Mouse (Mus musculus): ENCODE results near the gene Flii. TPM values are rescaled to one million over a fixed set of nuclear protein-coding genes. Genes with fewer than 3 reads are reported as not detected.
A peak's percentile ranks its signal among the peaks of the same experiment; 100 is the strongest.

Flii gene
- total and polyA plus RNA-seq, 3 experiments: 71.8 to 111 TPM; not detected in 1

GRCm38 (mm10) chr11:60766969-60767368 lies 39.9 kb upstream of the Flii start:
- Histone ChIP-seq H3K27ac (ENCODE audit: control insufficient read depth, low read depth, low read length) (no peak overlapping the region), H3K79me2 (ENCODE audit: control insufficient read depth, insufficient read depth, low read length, poor library complexity) (peaks cover 15% of the 10 kb centered on the region), H3K9ac (ENCODE audit: control insufficient read depth, low read depth, low read length, poor library complexity, severe bottlenecking) (no peak overlapping the region), H3K27me3 (ENCODE audit: control insufficient read depth in 1 of 2, insufficient read depth in 2 of 2, low read length in 2 of 2) (no peaks in the 10 kb centered on the region), H3K4me1 (ENCODE audit: control insufficient read depth in 1 of 2, insufficient read depth in 2 of 2, low read length in 2 of 2) (0 out of 4 replicates have a peak, but pooled peaks cover 0 to 2% of the 10 kb centered on the region in 2 experiments), H3K9me3 (replicated peaks; ENCODE audit: insufficient read depth, low read length) (no peaks in the 10 kb centered on the region), H3K4me3 (ENCODE audit: control insufficient read depth in 1 of 2, insufficient read depth in 1 of 2, low read depth in 2 of 2, low read length in 2 of 2) (no peak overlapping the region), H3K36me3 (ENCODE audit: control insufficient read depth in 1 of 2, insufficient read depth in 2 of 2, low read length in 2 of 2) (peaks cover 0 to 3% of the 10 kb centered on the region in 2 experiments; a peak in 2 of 4 replicates)
- peak; percentile 52 for DNase-seq (ENCODE audit: low read depth, low spot score)
- peak; percentile 26; the same call in 1 of the 2 replicates for TF ChIP-seq TAL1 (IDR thresholded peaks at IDR 0.05; ENCODE audit: low read length)
- TF ChIP-seq TCF12 (IDR thresholded peaks at IDR 0.05; ENCODE audit: low read depth, low read length): peak; percentile 6; the same call in 1 of the 2 replicates
- TF ChIP-seq EP300 (IDR thresholded peaks at IDR 0.05; ENCODE audit: low read depth in 1 of 2, low read length in 2 of 2): peak in 1 of 2 experiments; percentile 8; a peak in 1 of 4 replicates
- peak in 2 of 3 experiments; percentile 14 to 16; a peak in 1 of 6 replicates for TF ChIP-seq CTCF (IDR thresholded peaks at IDR 0.05 in 2 of 3, conservative IDR thresholded peaks at IDR 0.05 in 1 of 3; ENCODE audit: control insufficient read depth in 1 of 3, insufficient read depth in 1 of 3, low read depth in 2 of 3, low read length in 3 of 3, poor library complexity in 1 of 3, severe bottlenecking in 1 of 3)
- TF ChIP-seq RCOR1 (IDR thresholded peaks at IDR 0.05; ENCODE audit: low read depth, low read length): peak; percentile 76; the same call in 1 of the 2 replicates
- TF ChIP-seq E2F4 (IDR thresholded peaks at IDR 0.05; ENCODE audit: borderline replicate concordance, low read depth, low read length): no peak
- no peak for TF ChIP-seq CHD1 (IDR thresholded peaks at IDR 0.05; ENCODE audit: low read depth, low read length)
- 0 out of 2 replicates have a peak, but pooled peaks have one; percentile 44 for TF ChIP-seq GATA1 (IDR thresholded peaks at IDR 0.05; ENCODE audit: low read depth, low read length)

- Histone ChIP-seq H3K79me2 (ENCODE audit: control insufficient read depth, insufficient read depth, low read length, poor library complexity) (peaks cover 2% of the 10 kb centered on the region; the same call in 1 of the 2 replicates), H3K4me3 (ENCODE audit: control insufficient read depth in 1 of 2, insufficient read depth in 1 of 2, low read depth in 2 of 2, low read length in 2 of 2) (no peak overlapping the region), H3K9me3 (replicated peaks; ENCODE audit: insufficient read depth, low read length) (no peaks in the 10 kb centered on the region), H3K27me3 (ENCODE audit: control insufficient read depth in 1 of 2, insufficient read depth in 2 of 2, low read length in 2 of 2) (no peaks in the 10 kb centered on the region), H3K9ac (ENCODE audit: control insufficient read depth, low read depth, low read length, poor library complexity, severe bottlenecking) (no peak overlapping the region), H3K27ac (ENCODE audit: control insufficient read depth, low read depth, low read length) (no peak overlapping the region), H3K36me3 (ENCODE audit: control insufficient read depth in 1 of 2, insufficient read depth in 2 of 2, low read length in 2 of 2) (peaks cover 0 to 17% of the 10 kb centered on the region in 2 experiments; a peak in 2 of 4 replicates), H3K4me1 (ENCODE audit: control insufficient read depth in 1 of 2, insufficient read depth in 2 of 2, low read length in 2 of 2) (no peaks in the 10 kb centered on the region)
- DNase-seq (ENCODE audit: low read depth, low spot score): no peak
- no peak for TF ChIP-seq BHLHE40 (IDR thresholded peaks at IDR 0.05; ENCODE audit: borderline replicate concordance, low read depth, low read length)
- no peak for TF ChIP-seq ZMIZ1 (IDR thresholded peaks at IDR 0.05; ENCODE audit: low read depth, low read length)
These were observed 34.6 kb upstream of the Flii start for GRCm38 (mm10) chr11:60761681-60762080.

GRCm38 (mm10) chr11:60755570-60755969 lies 28.5 kb upstream of the Flii start:
- TF ChIP-seq UBTF (IDR thresholded peaks at IDR 0.05; ENCODE audit: borderline replicate concordance, insufficient read depth, low read depth, low read length) (no peak), MAFK (IDR thresholded peaks at IDR 0.05; ENCODE audit: borderline replicate concordance, low read depth, low read length) (no peak), MYB (IDR thresholded peaks at IDR 0.05; ENCODE audit: low read depth, low read length) (no peak), NELFE (IDR thresholded peaks at IDR 0.05; ENCODE audit: low read depth, low read length) (no peak)
- H3K36me3 ChIP-seq (ENCODE audit: control insufficient read depth in 1 of 2, insufficient read depth in 2 of 2, low read length in 2 of 2): peaks cover 0 to 11% of the 10 kb centered on the region in 2 experiments; a peak in 2 of 4 replicates
- no peak overlapping the region for H3K27ac ChIP-seq (ENCODE audit: control insufficient read depth, low read depth, low read length)
- no peak for DNase-seq (ENCODE audit: low read depth, low spot score)
- no peaks in the 10 kb centered on the region for H3K4me1 ChIP-seq (ENCODE audit: control insufficient read depth in 1 of 2, insufficient read depth in 2 of 2, low read length in 2 of 2)
- H3K9ac ChIP-seq (ENCODE audit: control insufficient read depth, low read depth, low read length, poor library complexity, severe bottlenecking): no peak overlapping the region
- no peaks in the 10 kb centered on the region for H3K79me2 ChIP-seq (ENCODE audit: control insufficient read depth, insufficient read depth, low read length, poor library complexity)
- H3K9me3 ChIP-seq (replicated peaks; ENCODE audit: insufficient read depth, low read length): no peaks in the 10 kb centered on the region
- no peaks in the 10 kb centered on the region for H3K27me3 ChIP-seq (ENCODE audit: control insufficient read depth in 1 of 2, insufficient read depth in 2 of 2, low read length in 2 of 2)
- H3K4me3 ChIP-seq (ENCODE audit: control insufficient read depth in 1 of 2, insufficient read depth in 1 of 2, low read depth in 2 of 2, low read length in 2 of 2): no peak overlapping the region

Measured in MEL (cell line).